Mouse (Mus musculus): ENCODE data around the gene Ubr7. TPM values are rescaled to one million over a fixed set of nuclear protein-coding genes. Genes with fewer than 3 reads are reported as not detected.

Ubr7 gene
- polyA plus RNA-seq, 1 experiment from 2014 or later, result 40.6 TPM

- H3K9me3 ChIP-seq, result no peaks in the 10 kb centered on the region
- H3K27me3 ChIP-seq (ENCODE audit: insufficient read depth, poor library complexity, severe bottlenecking), result no peaks in the 10 kb centered on the region
- 77% methylated on average over 7 of the region's 7 CpGs for WGBS
- peaks cover 15% of the 10 kb centered on the region for H3K4me1 ChIP-seq
- peak overlapping the region; percentile 94 for H3K4me3 ChIP-seq
- peak; percentile 72 for DNase-seq (ENCODE audit: low spot score)
- H3K27ac ChIP-seq, result peak overlapping the region; percentile 91; the same call in 1 of the 2 replicates
- peaks cover 7% of the 10 kb centered on the region; the same call in 1 of the 2 replicates for H3K36me3 ChIP-seq
Observed at GRCm38 (mm10) chr12:102756304-102756703, 1.5 kb upstream of the Ubr7 start.

DNA sequence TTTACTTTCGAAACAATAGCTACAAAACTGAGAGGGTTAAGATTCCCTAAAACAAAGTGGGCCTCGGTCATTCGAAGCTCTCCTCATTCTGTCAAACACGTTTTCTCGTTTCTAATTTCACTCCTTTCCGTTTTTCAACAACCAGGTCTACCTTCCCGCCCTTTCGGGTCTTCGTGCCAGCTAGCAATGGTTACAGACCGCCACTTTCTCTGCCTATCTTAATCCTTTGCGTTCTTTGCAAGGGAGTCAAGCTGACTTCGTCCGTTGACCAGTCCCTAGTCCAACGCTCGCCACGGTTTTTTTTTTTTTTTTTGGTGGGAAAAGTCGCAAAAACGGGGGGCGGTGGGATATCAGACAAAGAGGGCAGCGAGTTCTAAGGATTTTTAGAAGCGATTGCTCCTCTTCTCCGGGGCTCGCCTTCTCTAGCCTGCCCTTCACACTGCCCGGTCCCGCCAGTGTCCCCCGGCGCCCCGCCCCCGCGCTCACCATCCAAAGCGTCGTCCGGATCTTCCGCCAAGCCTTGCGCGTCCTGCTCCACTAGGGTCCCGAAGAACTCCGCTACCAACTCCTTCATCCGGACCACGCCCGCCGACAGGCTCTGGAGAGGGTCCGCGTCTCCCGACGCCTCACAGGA lies 595 bp upstream of the Ubr7 start:
- DNase-seq (ENCODE audit: low spot score), result no peak
- WGBS, result 1% methylated on average over 46 of the region's 46 CpGs
- no peaks in the 10 kb centered on the region for H3K9me3 ChIP-seq
- H3K4me3 ChIP-seq, result peak overlapping the region; percentile 94
- no peaks in the 10 kb centered on the region for H3K27me3 ChIP-seq (ENCODE audit: insufficient read depth, poor library complexity, severe bottlenecking)
- H3K36me3 ChIP-seq, result peaks cover 8% of the 10 kb centered on the region
- H3K4me1 ChIP-seq, result peaks cover 15% of the 10 kb centered on the region
- peak overlapping the region; percentile 91 for H3K27ac ChIP-seq

- Histone ChIP-seq H3K9me3 (no peaks in the 10 kb centered on the region), H3K4me3 (peak within 1 kb of the TSS; percentile 94), H3K4me1 (peaks cover 15% of the 10 kb centered on the region), H3K27ac (peak within 1 kb of the TSS; percentile 91), H3K27me3 (ENCODE audit: insufficient read depth, poor library complexity, severe bottlenecking) (no peaks in the 10 kb centered on the region), H3K36me3 (peaks cover 14% of the 10 kb centered on the region)
- 1% methylated on average over 10 of the region's 10 CpGs for WGBS
- DNase-seq (ENCODE audit: low spot score), result no peak
Observed at GRCm38 (mm10) chr12:102758403-102758756, 613 bp downstream of the Ubr7 start, which contains the start of gene Gm20604. TSS of gene Gm20604 (minus strand) at chr12:102758672.

- Histone ChIP-seq H3K4me1 (peaks cover 15% of the 10 kb centered on the region), H3K27me3 (ENCODE audit: insufficient read depth, poor library complexity, severe bottlenecking) (no peaks in the 10 kb centered on the region), H3K27ac (peak overlapping the region; percentile 91; the same call in 1 of the 2 replicates), H3K36me3 (peaks cover 16% of the 10 kb centered on the region), H3K4me3 (peak overlapping the region; percentile 94), H3K9me3 (no peaks in the 10 kb centered on the region)
- peak; percentile 63 for DNase-seq (ENCODE audit: low spot score)
- 3% methylated on average over 5 of the region's 5 CpGs for WGBS
Observed at GRCm38 (mm10) chr12:102758936-102759335, 1.2 kb downstream of the Ubr7 start.

GRCm38 (mm10) chr12:102761668-102762067 lies 3.9 kb downstream of the Ubr7 start:
- H3K36me3 ChIP-seq, result peaks cover 38% of the 10 kb centered on the region
- DNase-seq (ENCODE audit: low spot score), result peak; percentile 24
- H3K9me3 ChIP-seq, result no peaks in the 10 kb centered on the region
- no peak overlapping the region for H3K4me3 ChIP-seq
- 88% methylated on average over 3 of the region's 3 CpGs for WGBS
- H3K27ac ChIP-seq, result no peak overlapping the region
- peaks cover 13% of the 10 kb centered on the region for H3K4me1 ChIP-seq
- no peaks in the 10 kb centered on the region for H3K27me3 ChIP-seq (ENCODE audit: insufficient read depth, poor library complexity, severe bottlenecking)

DNA sequence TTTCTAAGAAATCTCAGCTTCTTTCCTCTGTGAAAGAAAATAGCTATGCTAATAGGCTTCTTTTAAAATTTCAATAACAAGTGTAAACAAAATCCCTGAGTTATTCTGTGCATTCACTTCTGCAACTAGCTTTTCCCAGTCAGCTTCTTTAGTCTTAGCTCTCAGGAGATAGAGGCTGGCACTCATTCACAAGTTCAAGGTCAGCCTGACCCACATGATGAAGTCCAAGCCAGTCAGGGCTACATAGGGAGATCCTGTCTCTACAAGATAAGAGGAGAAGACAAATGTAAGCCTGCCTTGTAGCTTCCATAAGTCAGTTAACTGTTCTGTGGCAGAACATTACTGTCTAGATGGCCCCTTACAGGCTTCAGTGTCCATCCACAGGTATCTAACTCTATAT lies 5.9 kb downstream of the Ubr7 start:
- DNase-seq (ENCODE audit: low spot score), result peak; percentile 1
- no peak overlapping the region for H3K27ac ChIP-seq
- peaks cover 58% of the 10 kb centered on the region for H3K36me3 ChIP-seq
- no peaks in the 10 kb centered on the region for H3K27me3 ChIP-seq (ENCODE audit: insufficient read depth, poor library complexity, severe bottlenecking)
- no peaks in the 10 kb centered on the region for H3K9me3 ChIP-seq
- H3K4me3 ChIP-seq, result no peak overlapping the region
- peaks cover 6% of the 10 kb centered on the region for H3K4me1 ChIP-seq

DNA sequence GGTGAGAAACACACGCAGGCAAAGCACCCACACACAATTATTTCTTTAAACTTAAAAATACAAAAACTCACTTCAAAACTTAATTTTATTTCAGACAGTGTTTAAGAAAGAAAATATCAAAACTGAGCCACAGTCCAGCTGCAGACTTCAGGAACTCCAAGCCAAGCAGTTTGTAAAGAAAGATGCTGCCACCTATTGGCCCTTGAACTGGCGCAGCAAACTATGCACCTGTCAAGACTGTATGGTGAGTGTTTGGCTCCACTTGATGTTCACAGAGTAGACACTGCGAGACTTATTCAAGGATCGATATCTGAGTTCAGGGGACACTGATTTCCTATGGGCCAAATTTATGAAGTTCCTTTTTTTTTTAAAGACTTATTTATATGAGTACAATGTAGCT lies 11.2 kb downstream of the Ubr7 start:
- Histone ChIP-seq H3K36me3 (peaks cover 96% of the 10 kb centered on the region), H3K27ac (no peak overlapping the region), H3K9me3 (no peaks in the 10 kb centered on the region), H3K27me3 (ENCODE audit: insufficient read depth, poor library complexity, severe bottlenecking) (no peaks in the 10 kb centered on the region), H3K4me3 (no peak overlapping the region), H3K4me1 (no peaks in the 10 kb centered on the region)
- DNase-seq (ENCODE audit: low spot score), result no peak
- 91% methylated on average over 4 of the region's 4 CpGs for WGBS

GRCm38 (mm10) chr12:102771601-102772000 lies 13.8 kb downstream of the Ubr7 start:
- DNase-seq (ENCODE audit: low spot score), result no peak
- 91% methylated on average over 8 of the region's 8 CpGs for WGBS
- H3K9me3 ChIP-seq, result no peaks in the 10 kb centered on the region
- H3K4me3 ChIP-seq, result no peak overlapping the region
- no peak overlapping the region for H3K27ac ChIP-seq
- H3K36me3 ChIP-seq, result peaks cover 96% of the 10 kb centered on the region
- no peaks in the 10 kb centered on the region for H3K27me3 ChIP-seq (ENCODE audit: insufficient read depth, poor library complexity, severe bottlenecking)
- no peaks in the 10 kb centered on the region for H3K4me1 ChIP-seq

DNA sequence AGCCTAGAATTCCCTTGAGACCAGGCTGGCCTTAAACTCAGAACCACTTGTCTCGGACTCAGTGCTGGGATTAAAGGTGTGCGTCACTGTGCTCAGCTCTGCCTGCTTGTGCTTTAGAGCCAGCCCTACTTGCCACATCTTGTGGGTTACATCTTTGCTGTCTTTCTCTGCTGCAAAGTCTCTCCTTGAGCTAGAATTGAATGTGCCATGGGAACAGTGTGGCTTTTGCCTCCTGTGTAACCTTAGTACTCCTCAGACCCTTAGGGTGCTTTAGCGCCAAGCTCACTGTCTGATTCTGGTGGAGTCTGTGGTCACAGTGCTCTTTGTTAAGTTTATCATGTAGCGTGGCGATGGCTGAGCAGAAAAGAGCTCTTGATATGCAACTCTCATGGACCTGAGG lies 14.9 kb downstream of the Ubr7 start:
- H3K27ac ChIP-seq, result no peak overlapping the region
- peak; percentile 66 for DNase-seq (ENCODE audit: low spot score)
- H3K36me3 ChIP-seq, result peaks cover 94% of the 10 kb centered on the region
- H3K27me3 ChIP-seq (ENCODE audit: insufficient read depth, poor library complexity, severe bottlenecking), result no peaks in the 10 kb centered on the region
- H3K9me3 ChIP-seq, result no peaks in the 10 kb centered on the region
- no peaks in the 10 kb centered on the region for H3K4me1 ChIP-seq
- WGBS, result 93% methylated on average over 5 of the region's 5 CpGs
- H3K4me3 ChIP-seq, result no peak overlapping the region

DNA sequence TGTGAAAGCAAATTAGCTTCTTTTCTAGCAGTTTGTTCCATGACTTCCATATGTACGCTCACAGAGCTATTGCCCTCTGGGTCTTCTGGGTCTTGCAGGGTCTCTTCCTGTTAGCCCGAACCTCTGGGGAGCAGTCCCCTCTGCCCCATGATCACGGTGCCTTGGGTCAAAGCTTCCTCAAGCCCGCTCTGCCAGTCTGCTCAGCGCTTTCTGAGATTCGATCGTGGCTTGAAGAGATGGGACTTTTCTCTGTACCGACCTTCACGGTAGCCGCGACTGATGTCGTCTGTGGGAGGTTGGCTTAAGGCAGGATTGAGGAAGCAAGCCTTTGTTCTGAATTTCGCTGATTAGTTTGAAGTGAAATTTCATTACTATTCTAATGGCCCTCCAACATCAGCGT lies 18.3 kb downstream of the Ubr7 start:
- H3K4me3 ChIP-seq, result no peak overlapping the region
- peaks cover 7% of the 10 kb centered on the region; the same call in 1 of the 2 replicates for H3K4me1 ChIP-seq
- 91% methylated on average over 14 of the region's 14 CpGs for WGBS
- no peaks in the 10 kb centered on the region for H3K27me3 ChIP-seq (ENCODE audit: insufficient read depth, poor library complexity, severe bottlenecking)
- H3K27ac ChIP-seq, result no peak overlapping the region
- H3K36me3 ChIP-seq, result peaks cover 63% of the 10 kb centered on the region
- H3K9me3 ChIP-seq, result no peaks in the 10 kb centered on the region
- DNase-seq (ENCODE audit: low spot score), result no peak

- no peaks in the 10 kb centered on the region for H3K27me3 ChIP-seq (ENCODE audit: insufficient read depth, poor library complexity, severe bottlenecking)
- no peaks in the 10 kb centered on the region for H3K9me3 ChIP-seq
- peaks cover 42% of the 10 kb centered on the region for H3K36me3 ChIP-seq
- H3K27ac ChIP-seq, result no peak overlapping the region
- H3K4me1 ChIP-seq, result peaks cover 7% of the 10 kb centered on the region; the same call in 1 of the 2 replicates
- 91% methylated on average over 5 of the region's 5 CpGs for WGBS
- no peak for DNase-seq (ENCODE audit: low spot score)
- no peak overlapping the region for H3K4me3 ChIP-seq
Observed at GRCm38 (mm10) chr12:102778151-102778550, 20.4 kb downstream of the Ubr7 start.

DNA sequence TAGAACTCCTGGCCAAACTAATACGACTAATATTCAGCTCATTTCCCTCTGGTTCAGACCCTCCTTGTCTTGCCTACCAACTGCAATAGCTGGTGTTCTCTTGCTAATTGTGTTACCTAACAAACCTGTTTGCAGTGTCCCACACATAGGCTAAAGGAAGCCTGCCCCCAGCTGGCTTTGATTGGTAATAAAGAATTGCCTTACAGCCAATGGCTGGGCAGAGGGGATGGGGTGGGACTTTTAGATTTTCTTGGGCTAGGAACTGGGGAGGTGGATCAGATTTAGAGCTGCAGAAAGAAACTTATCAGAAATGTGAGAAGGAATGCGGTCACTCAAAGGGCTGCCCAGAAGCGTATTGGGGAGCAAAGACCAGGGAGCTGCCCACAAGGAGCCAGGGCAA lies 21.7 kb downstream of the Ubr7 start:
- Histone ChIP-seq H3K27me3 (ENCODE audit: insufficient read depth, poor library complexity, severe bottlenecking) (no peaks in the 10 kb centered on the region), H3K27ac (no peak overlapping the region), H3K36me3 (peaks cover 38% of the 10 kb centered on the region), H3K9me3 (no peaks in the 10 kb centered on the region), H3K4me3 (no peak overlapping the region), H3K4me1 (peaks cover 7% of the 10 kb centered on the region; the same call in 1 of the 2 replicates)
- WGBS, result 29% methylated on average over 3 of the region's 3 CpGs
- no peak for DNase-seq (ENCODE audit: low spot score)

GRCm38 (mm10) chr12:102782841-102783240 lies 25.1 kb downstream of the Ubr7 start:
- Histone ChIP-seq H3K36me3 (peaks cover 40% of the 10 kb centered on the region), H3K27me3 (ENCODE audit: insufficient read depth, poor library complexity, severe bottlenecking) (no peaks in the 10 kb centered on the region), H3K4me1 (peaks cover 7% of the 10 kb centered on the region; the same call in 1 of the 2 replicates), H3K27ac (no peak overlapping the region), H3K9me3 (no peaks in the 10 kb centered on the region), H3K4me3 (no peak overlapping the region)
- 89% methylated on average over 5 of the region's 5 CpGs for WGBS
- no peak for DNase-seq (ENCODE audit: low spot score)

All from heart, embryonic 10.5 days (tissue).